Mouse (Mus musculus) T-helper 17 cell (primary cell): Measurements from ENCODE around the gene Ramp2.

Source experiments
- in situ Hi-C, 2 experiments: fragments of 300-600 bp; cut with MboI, MseI; formaldehyde crosslinking; loops; 1 replicate in 1 of 2; 2 replicates in 1 of 2; pipeline ENCODE4 v1.15.1; 2025; ENCODE audit warnings: high pct_unique_total_duplicates in 2 of 2

The Ramp2 gene

DNA sequence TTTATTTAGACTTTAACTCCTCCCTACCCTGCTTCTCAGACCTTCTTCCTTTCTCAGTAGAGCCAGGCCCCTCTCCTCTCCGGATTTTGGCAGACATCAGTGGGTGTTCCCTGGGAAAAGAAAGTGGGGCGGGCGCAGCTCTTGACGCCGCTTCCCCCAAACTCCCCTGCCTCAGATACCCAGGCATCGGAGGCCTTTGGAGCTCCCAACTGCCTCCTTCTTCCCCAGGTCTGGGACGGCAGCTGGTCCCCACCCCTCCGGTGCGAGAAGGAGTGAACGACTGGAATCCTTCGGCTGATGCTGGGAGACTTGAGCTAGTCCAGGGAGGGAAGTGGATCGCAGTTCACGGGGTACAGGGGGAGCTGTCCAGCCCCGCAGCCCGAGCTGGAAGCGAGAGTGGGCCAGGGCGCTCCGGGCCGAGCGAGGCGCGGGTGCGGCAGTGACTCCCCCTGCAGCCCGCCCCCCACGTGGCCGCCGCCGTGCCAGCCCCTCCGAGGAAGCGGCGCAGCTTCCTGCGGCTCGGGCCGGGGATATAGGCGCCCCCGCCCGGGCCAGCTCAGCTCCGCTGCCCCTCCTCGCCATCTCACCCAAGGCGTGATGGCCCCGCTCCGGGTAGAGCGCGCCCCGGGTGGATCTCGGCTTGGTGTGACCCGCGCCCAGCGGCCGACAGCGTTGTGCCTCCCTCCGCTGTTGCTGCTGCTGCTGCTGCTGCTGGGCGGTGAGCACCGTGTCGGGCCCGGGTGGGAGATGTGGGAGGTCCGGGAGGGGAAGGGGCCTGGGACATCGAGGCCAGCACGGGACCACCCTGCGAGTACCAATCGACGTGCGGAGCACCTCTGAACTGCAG lies at the start of gene Ramp2:
TSS of gene Ramp2 (plus strand) at position 174 of the 847 bp plus-strand sequence.
- in situ Hi-C loops: loop anchor here in 1 of 2 experiments (5.0 kb wide), 1 partner anchor 34 kb away; no protein-coding TSS in a partner anchor

GRCm38 (mm10) chr11:101196175-101196574 lies 49.7 kb upstream of the Ramp2 start:
- in situ Hi-C loops: loop anchor here in 1 of 2 experiments (10.0 kb wide), 1 partner anchor 829 kb away; the partner anchor contains the start of gene Mpp3

DNA sequence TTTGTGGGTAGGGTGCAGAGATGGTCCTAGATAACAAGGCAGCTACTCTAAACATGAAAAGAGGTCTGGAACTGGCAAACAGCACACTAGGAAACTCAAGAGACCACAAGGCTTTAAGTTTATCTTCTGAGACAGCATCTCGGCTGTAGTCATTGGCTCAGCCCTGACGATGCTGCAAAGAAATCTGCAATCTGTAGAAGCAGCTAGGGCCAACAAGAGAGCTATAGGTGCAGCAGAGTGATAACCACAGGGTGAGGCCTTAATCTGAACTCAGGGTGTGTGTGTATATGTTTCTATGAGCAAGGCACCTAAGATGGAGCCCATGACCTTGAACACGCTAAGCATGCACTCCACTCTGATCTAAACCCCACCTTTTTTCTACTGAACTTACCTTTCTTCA lies 46.3 kb upstream of the Ramp2 start:
- in situ Hi-C loops: loop anchor here in 1 of 2 experiments (10.0 kb wide), 1 partner anchor 825 kb away; the partner anchor contains the start of gene Mpp3

DNA sequence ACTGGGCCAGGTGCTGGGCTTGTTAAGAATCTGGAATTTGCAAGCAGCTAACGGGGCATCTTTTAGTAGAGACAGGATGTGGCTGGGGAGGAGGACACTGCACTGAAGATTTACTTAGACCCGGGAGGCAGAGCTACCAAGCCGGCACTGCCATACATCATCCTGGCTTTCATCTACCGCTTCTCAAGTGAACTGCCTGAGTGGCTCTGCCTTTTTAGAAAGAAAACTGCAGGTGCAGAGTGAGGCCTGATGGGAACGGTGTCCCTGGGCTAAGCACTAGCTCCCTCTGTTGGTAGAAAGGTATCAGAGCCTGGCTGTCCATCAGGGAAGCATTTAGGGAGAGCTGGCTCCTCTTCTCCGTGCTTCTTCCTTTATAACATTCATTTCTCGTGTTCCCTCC lies 44.8 kb upstream of the Ramp2 start:
- in situ Hi-C loops: no loop called here

GRCm38 (mm10) chr11:101211970-101212369 lies 33.9 kb upstream of the Ramp2 start:
- in situ Hi-C loops: loop anchor here in 1 of 2 experiments (5.0 kb wide), 1 partner anchor 35 kb away; the partner anchor contains the start of gene Ramp2

- in situ Hi-C loops: no loop called here
These were observed 28.9 kb upstream of the Ramp2 start for GRCm38 (mm10) chr11:101216936-101217335.

- in situ Hi-C loops: no loop called here
These were observed 27.3 kb upstream of the Ramp2 start for GRCm38 (mm10) chr11:101218436-101219055.

DNA sequence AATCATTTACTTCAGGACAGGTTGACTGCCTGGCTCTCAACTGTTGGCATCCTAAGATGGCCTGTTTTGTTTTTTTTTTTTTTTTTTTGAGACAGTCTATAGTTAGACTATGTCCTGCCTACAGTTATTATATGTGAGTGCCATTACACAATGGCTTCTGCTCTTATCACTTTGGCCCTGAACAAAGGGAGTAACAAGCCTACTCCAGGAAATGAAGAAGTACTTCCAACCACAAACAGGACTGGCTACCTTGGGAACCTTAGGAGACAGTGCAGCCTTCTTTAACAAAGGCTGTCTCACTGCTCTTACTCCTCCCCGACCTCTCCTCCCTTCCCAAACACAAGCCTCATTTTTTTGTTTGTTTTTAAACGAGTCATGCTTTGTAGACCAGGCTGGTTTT lies 25.0 kb upstream of the Ramp2 start:
- in situ Hi-C loops: no loop called here

DNA sequence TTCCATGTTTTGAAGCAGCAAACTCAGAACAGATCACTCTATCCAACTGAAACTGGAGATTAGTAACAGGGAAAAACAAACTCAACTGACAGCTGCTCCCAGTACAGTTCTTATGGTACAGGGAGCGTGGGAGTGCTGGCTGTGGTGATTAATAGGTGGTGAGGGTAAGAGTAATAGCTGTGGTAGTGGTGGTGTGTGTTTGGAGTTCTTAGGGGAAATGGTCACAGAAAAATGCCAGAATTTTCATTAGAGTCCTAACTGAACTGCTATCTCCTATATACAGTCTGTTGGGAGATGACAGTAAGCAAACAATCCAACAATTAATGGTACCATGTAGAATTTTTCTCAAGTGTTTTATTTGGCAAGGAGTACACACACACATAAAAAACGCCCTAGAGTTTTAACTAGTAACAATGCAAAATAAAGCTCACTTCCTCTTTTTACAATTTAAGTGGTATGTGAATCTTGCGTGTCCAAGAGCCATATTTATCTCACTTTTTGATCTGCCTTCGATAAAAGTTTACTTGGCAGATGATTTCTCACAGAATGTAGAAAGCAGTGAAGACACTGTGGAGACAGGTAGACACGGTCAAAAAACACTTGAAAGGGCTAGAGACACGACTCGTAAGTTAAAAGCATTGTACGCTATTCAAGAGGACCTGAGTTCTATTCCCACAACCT lies 24.4 kb upstream of the Ramp2 start:
- in situ Hi-C loops: no loop called here

- in situ Hi-C loops: no loop called here
These were observed 21.5 kb upstream of the Ramp2 start for GRCm38 (mm10) chr11:101224337-101224736.

DNA sequence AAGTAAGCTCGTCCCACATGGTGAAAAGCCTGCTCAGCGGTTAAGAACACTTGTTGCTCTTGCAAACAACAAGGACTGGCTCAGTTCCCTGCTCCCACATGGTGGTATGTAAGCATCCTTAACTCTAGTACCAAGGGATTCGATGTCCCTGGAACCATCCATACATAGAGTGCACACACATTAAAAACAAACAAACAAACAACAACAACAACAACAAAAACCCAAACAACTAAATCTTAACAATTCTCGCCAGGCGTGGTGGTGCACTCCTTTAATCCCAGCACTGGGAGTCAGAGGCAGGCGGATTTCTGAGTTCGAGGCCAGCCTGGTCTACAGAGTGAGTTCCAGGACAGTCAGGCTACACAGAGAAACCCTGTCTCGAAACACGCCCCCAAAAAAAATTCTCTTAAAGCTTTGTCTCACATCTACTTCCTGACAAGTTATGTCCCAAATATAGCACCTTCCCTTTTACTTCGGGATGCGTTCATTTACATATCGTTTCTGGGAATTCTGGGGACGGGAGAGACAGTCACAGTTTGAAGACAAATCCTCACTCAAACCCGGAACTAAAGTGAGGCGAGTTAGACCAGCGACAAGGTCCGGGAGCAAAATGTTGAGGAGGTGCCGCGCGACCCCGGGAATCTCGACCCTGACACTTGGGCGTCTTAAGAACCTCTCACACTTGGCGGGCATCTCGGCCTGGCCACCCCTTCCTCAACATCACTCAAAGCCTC lies 20.3 kb upstream of the Ramp2 start:
- in situ Hi-C loops: no loop called here

- in situ Hi-C loops: no loop called here
These were observed 19.6 kb upstream of the Ramp2 start, which contains the start of gene Ezh1 for GRCm38 (mm10) chr11:101226065-101226701. Gene Ezh1 (minus strand): TSS chr11:101226463.

- in situ Hi-C loops: no loop called here
These were observed 16.4 kb upstream of the Ramp2 start for GRCm38 (mm10) chr11:101229361-101229900.

DNA sequence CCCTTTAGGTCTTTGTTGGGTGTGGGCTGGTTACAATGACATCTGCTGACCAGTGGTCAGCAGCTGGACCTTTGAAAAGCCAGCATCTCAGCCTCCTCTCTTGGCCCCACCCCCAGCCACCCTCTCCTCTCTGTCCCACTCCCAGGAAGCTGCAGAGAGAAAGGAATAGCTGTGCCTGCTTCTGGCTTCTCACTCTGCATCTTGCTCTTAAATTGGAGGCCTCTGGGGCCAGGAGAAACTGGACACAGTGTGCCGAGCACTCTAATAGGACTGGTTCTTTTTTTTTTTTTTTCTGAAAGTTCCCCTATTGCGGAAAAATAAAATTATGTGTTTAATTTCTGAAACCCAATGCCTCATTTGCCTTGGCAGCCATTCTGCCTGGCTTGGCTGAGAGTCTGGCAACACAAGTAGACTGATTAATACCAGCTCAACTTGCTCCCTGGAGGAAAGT lies 15.7 kb upstream of the Ramp2 start:
- in situ Hi-C loops: no loop called here

- in situ Hi-C loops: no loop called here
These were observed 15.3 kb upstream of the Ramp2 start for GRCm38 (mm10) chr11:101230526-101230925.

GRCm38 (mm10) chr11:101230991-101231871 lies 14.6 kb upstream of the Ramp2 start:
- in situ Hi-C loops: no loop called here

GRCm38 (mm10) chr11:101232010-101232839 lies 13.6 kb upstream of the Ramp2 start:
- in situ Hi-C loops: no loop called here

DNA sequence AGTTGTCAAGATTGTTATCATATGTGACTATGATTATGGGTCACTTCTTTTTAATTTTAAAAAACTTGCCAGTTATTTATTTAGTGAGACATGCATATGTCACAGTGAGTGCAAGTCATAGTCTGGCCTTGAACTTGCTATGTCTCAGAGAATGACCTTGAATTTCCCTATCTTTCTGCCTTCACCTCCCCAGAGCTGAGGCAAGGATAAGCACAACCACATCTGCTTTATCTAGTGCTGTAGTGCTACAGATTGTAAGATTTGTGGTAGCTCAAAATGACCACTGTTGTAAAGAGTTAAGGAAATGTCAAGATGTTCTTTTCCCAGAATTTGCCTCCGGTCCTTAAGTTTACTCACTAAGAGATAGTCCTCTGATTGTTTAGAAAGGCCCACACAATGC lies 12.6 kb upstream of the Ramp2 start:
- in situ Hi-C loops: no loop called here
